Mouse (Mus musculus) embryonic fibroblast, embryonic 13.5 days (primary cell): ENCODE data around the gene Pa2g4.
"Not testable (repeated sequence)": the region's sequence is repeated elsewhere in the genome, so short reads cannot be mapped to it uniquely, and the experiment has no call there.

ENCODE experiments used
- CTCF ChIP-seq: IDR thresholded peaks from 2 replicates; pipeline ENCODE4 v1.5.1; 2011; ENCODE audit warnings: mild to moderate bottlenecking, control low read depth, low read length, moderate library complexity, borderline replicate concordance; ENCODE audit not compliant: insufficient read depth
- POLR2A ChIP-seq: IDR thresholded peaks from 2 replicates; pipeline ENCODE4 v1.6.1; 2011; ENCODE audit warnings: low read depth, mild to moderate bottlenecking, control low read depth, low read length, moderate library complexity

DNA sequence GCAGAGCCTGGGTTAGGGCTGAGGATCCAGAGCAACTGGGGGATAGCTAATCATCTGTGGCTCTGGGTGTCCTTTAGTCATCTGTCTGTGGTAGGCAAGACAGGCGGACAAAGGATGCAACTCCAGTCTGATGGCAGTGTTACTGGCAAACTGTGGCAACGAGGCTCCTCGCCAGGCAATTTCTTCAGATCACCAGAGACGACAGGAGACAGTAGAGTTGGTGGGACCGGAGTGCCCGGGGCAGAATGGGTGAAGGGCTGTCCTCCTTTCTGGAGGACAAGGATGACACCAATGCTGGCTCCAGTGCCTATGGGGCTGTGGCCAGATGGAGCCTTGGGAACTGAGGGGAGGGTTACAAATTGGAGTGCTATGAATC lies 16.1 kb downstream of the Pa2g4 start:
- not testable (repeated sequence) for TF ChIP-seq CTCF, POLR2A
